Mouse (Mus musculus): ENCODE data around the gene Ptprr. TPM values are rescaled to one million over a fixed set of nuclear protein-coding genes. Genes with fewer than 3 reads are reported as not detected.

Gene Ptprr
- total RNA-seq, 4 experiments from 2014 or later = 0.36 to 0.73 (median 0.39) TPM

GRCm38 (mm10) chr10:116115881-116116677 lies 98.1 kb downstream of the Ptprr start:
- no peak for DNase-seq (ENCODE audit: low spot score in 2 of 2)

GRCm38 (mm10) chr10:116117060-116117459 lies 99.0 kb downstream of the Ptprr start:
- DNase-seq (ENCODE audit: low spot score in 2 of 2) = no peak

DNA sequence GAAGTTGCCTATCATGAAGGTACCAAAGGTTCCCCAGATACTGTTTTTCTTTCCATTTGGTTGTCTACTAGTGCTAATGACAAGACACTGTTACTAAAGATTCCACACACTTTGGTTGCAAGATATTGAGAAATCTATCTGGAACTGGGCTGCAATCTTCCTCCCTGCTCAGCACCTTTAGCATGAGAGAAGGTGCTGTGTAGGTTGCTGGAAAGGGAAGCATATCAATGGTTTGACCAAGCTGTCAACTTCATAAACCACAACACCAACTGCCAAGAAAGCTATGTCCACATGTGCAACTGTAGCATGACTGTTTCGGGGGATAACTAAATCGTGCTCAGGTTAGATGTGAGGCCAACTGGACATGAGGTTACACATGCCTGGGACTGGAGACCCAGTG lies 103.5 kb downstream of the Ptprr start:
- no peak for DNase-seq (ENCODE audit: low spot score in 2 of 2)

- DNase-seq (ENCODE audit: low spot score in 2 of 2) = no peak
Observed at GRCm38 (mm10) chr10:116123808-116124207, 105.8 kb downstream of the Ptprr start.

DNA sequence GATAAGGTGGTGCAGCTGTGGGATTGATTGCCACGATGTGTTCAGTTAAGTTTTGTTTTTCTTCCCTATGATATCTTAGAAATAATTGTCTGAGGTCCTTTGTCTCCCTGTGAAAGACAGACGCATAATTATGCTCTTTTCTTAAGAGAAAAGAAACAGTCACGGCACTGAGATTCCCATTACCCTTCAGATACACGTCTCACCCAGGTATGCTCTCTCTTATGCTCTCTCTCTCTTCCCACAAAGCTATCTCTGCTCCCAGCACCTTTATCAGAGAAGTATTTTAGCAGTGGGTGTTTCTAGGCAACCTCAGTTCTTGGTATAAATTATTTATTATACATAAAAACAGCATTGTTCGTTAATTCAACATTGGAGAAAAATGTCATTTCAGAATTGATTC lies 107.4 kb downstream of the Ptprr start:
- no peak for DNase-seq (ENCODE audit: low spot score in 2 of 2)

GRCm38 (mm10) chr10:116130401-116130800 lies 112.4 kb downstream of the Ptprr start:
- DNase-seq (ENCODE audit: low spot score in 2 of 2) = no peak

GRCm38 (mm10) chr10:116131223-116131622 lies 113.2 kb downstream of the Ptprr start:
- DNase-seq (ENCODE audit: low spot score in 2 of 2) = no peak

DNA sequence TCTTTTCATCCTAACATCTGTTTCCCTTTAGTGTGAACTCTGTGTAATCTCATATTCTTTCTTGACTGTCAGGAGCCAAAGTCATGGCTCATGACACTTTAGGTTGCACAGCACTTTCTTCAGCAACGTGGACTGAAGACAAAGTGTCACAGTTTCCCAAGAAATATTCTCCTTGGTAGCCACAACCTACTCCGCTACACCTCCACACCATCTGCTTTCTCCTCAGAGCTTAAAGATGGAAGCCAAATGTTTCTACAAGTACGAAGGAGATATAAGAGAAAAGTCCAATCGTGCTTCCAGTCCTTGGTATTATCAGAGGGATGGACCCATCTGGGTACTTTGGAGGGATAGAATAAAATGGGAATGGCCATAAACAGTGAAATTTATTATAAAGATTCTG lies 114.2 kb downstream of the Ptprr start:
- no peak for DNase-seq (ENCODE audit: low spot score in 2 of 2)

DNA sequence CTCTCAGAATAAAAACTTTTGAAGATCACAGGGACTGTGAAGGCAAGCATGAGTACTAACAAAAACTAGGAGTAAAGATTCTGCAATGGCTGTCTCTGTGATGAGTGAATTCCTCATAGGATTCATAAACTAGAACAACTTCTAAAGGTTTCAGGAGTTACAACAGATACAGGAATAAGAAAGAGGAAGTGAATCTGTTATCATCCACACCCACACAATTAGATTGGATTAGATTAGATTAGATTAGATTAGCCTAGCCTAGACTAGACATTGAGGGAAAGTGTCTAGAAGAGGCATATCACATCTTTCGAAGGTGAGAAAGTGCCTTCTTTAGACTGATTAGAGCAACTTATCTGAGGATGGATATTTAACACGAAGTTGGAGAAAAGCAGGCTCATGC lies 117.2 kb downstream of the Ptprr start:
- no peak for DNase-seq (ENCODE audit: low spot score in 2 of 2)

- DNase-seq (ENCODE audit: low spot score in 2 of 2) = no peak
Observed at GRCm38 (mm10) chr10:116140226-116140625, 122.2 kb downstream of the Ptprr start.

GRCm38 (mm10) chr10:116143684-116144083 lies 125.7 kb downstream of the Ptprr start:
- DNase-seq (ENCODE audit: low spot score in 2 of 2) = no peak

DNA sequence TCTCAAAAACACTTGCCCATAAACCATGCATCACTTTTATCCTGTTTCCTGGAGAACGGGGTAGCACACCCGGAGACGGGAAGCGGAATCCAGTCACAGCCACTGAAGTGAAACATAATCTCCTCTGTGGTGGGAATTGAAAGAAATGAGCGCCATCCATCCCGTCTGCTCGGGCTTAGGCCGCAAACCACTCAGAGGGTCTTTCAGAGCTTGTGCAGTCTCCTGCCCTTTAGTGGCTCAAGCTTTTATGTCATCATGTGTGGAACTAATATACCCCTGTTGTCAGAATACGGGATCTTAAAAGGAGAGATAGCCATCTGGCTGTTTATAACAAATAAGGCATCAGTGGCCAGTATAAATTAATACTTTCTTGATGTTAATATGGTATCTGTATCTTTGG lies 128.1 kb downstream of the Ptprr start:
- no peak for DNase-seq (ENCODE audit: low spot score in 2 of 2)

DNA sequence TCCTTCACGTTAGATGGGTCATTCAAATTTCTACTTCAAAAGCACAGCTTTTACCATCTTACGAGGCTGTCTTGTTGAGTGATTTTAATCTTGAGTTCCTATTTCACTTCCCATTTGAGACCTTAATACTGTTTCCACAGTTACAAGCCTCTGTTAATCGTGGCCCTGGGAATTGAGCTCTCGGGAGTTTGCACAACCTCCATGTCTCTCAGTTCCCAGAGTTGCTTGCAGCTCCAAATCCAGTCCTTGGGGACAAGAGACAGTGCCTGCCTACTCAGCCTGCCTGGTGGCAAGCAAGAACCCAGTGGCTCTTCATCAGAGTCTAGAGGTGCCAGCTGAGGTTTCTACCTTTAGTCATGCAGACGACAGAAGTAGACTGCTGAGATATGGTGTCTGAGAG lies 136.7 kb downstream of the Ptprr start:
- no peak for DNase-seq (ENCODE audit: low spot score in 2 of 2)

GRCm38 (mm10) chr10:116156699-116157098 lies 138.7 kb downstream of the Ptprr start:
- DNase-seq (ENCODE audit: low spot score in 2 of 2) = no peak

DNA sequence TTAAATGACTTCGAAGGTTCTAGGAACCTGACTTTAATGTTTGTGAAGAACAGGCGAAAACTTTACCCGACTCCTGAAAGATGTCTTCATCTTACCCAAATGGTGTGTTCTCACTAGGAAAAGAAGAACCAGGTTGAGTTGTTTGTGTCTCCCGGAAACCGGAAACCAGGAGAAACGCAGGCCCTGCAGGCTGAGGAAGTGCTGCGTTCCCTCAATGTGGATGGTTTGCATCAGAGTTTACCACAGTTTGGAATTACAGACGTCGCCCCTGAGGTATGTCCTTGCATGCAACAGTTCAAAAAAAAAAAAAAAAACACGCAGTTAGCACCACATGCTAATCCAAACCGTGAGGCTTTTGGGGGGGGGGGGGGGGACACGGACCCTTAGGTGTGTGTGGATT lies 144.3 kb downstream of the Ptprr start:
- no peak for DNase-seq (ENCODE audit: low spot score in 2 of 2)

GRCm38 (mm10) chr10:116175324-116175883 lies 157.4 kb downstream of the Ptprr start:
- no peak for DNase-seq (ENCODE audit: low spot score in 2 of 2)

GRCm38 (mm10) chr10:116177390-116178179 lies 159.6 kb downstream of the Ptprr start:
- no peak for DNase-seq (ENCODE audit: low spot score in 2 of 2)

DNA sequence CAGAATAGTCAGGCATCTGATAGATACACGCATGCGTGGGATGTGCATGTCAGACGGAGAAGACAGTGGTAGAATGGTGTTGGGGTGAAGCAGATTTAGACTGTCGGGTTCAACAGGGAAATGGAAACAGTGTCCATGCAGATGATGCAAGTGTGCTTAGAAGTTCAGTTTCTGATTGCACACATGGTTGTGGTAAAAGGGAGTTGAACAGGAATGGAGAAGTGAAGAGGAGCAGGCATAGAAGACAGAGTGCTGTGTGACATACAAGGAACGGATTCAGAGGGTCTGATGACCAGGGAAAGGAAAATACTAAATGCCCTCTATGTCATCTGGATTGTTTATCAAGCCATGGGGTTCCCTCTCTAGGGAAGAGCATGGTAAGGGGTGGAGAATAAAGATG lies 163.2 kb downstream of the Ptprr start:
- no peak for DNase-seq (ENCODE audit: low spot score in 2 of 2)

DNA sequence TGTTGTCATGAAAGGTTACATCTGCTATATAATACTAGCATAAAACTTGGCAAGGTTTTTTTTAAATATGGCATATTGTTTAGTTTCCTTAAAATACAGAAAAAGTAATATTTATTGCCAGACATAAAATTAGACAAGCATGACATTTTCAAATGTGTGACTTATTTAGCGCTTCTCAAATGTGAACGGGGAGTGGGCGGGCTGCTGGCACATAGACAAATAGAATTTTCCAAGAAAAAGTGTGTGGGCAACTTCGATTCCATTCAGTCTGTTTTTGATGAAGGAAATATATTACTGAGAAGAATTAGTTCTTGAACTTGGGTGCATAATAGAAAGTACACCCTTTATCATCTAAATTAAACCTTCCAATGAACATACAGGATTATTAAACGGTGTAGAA lies 164.2 kb downstream of the Ptprr start:
- no peak for DNase-seq (ENCODE audit: low spot score in 2 of 2)

DNA sequence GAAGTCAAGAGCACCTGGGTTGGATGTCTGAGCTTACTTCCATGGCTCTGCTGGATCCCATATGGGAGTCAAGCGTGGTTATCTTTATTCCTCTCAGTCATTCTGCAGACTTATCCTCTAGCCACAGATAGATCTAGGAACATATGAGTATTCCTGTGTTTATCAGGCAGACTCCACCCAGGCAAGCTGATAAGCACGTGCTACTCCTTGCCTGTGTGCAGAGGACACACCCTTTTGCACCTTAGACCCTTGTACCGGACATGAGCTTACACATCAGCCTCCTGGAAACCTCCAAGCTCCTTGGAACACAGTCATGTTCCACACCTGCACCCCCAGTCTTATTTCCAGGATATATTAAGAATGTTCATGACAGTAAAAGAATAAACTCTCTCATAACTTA lies 165.2 kb downstream of the Ptprr start:
- DNase-seq (ENCODE audit: low spot score in 2 of 2) = no peak

GRCm38 (mm10) chr10:116191724-116192123 lies 173.7 kb downstream of the Ptprr start:
- no peak for DNase-seq (ENCODE audit: low spot score in 2 of 2)

- DNase-seq (ENCODE audit: low spot score in 2 of 2) = no peak
Observed at GRCm38 (mm10) chr10:116192293-116192692, 174.3 kb downstream of the Ptprr start.

Data from gastrocnemius, adult 8-10 months (tissue).